Mouse (Mus musculus) hindbrain, embryonic 14.5 days (tissue): Measurements from ENCODE around the gene Anapc11. TPM values are rescaled to one million over a fixed set of nuclear protein-coding genes. Genes with fewer than 3 reads are reported as not detected.

ENCODE experiments used
- ATAC-seq: fragments of 200-750 bp; cut with Nextera tagmentation; 2 replicates; pipeline ENCODE4 v1.8.0; 2017; ENCODE audit warnings: moderate number of reproducible peaks, mild to moderate bottlenecking, moderate TSS enrichment, moderate library complexity; ENCODE audit not compliant: low FRiP score
- DNase-seq: peaks from one replicate; pipeline ENCODE4 v3.0.0-alpha.2; 2015; ENCODE audit warnings: low spot score
- H3K27ac ChIP-seq: fragments of 300-500 bp; sonication (generic); 2 replicates; pipeline ENCODE4 v1.5.1; 2014; ENCODE audit warnings: mild to moderate bottlenecking, moderate library complexity
- H3K27me3 ChIP-seq: fragments of 300-500 bp; sonication (generic); 2 replicates; pipeline ENCODE4 v1.6.1; 2014; ENCODE audit warnings: mild to moderate bottlenecking, low read length, mixed read lengths; ENCODE audit not compliant: control insufficient read depth, insufficient read depth
- H3K36me3 ChIP-seq: fragments of 300-500 bp; sonication (generic); replicated peaks from 2 replicates; pipeline ENCODE4 v1.6.1; 2014; ENCODE audit not compliant: control insufficient read depth, insufficient read depth
- H3K4me1 ChIP-seq: fragments of 300-500 bp; sonication (generic); replicated peaks from 2 replicates; pipeline ENCODE4 v1.6.1; 2014; ENCODE audit warnings: antibody characterized with exemption, low read length, mixed read lengths; ENCODE audit not compliant: control insufficient read depth, insufficient read depth
- H3K4me2 ChIP-seq: fragments of 300-500 bp; sonication (generic); replicated peaks from 2 replicates; pipeline ENCODE4 v1.6.1; 2014; ENCODE audit warnings: mild to moderate bottlenecking, moderate library complexity
- H3K4me3 ChIP-seq: fragments of 300-500 bp; sonication (generic); replicated peaks from 2 replicates; pipeline ENCODE4 v1.5.1; 2014; ENCODE audit warnings: mild to moderate bottlenecking, low read length
- H3K9ac ChIP-seq: fragments of 300-500 bp; sonication (generic); 2 replicates; pipeline ENCODE4 v1.6.1; 2014
- H3K9me3 ChIP-seq: fragments of 300-500 bp; sonication (generic); 2 replicates; pipeline ENCODE4 v1.6.1; 2016; ENCODE audit warnings: low read length; ENCODE audit not compliant: control insufficient read depth
- WGBS: fragments of 180-500 bp; shearing (Covaris S2); extraction: QIAGEN DNeasy Blood & Tissue Kit; methylation state at CpG from one replicate; pipeline ENCODE4 v1.1.7; 2014; 5-methylcytosine and 5-hydroxymethylcytosine counted together
- polyA plus RNA-seq: library from polyadenylated mRNA; unstranded; fragments of >200 nt; fragmentation: Nextera tagmentation; extraction: Ambion mirVana; gene quantifications from 2 replicates; pipeline ENCODE4 v1.2.1, GENCODE M21; 2014

Anapc11 gene
- 227 and 229 TPM in 2 replicates for polyA plus RNA-seq

DNA sequence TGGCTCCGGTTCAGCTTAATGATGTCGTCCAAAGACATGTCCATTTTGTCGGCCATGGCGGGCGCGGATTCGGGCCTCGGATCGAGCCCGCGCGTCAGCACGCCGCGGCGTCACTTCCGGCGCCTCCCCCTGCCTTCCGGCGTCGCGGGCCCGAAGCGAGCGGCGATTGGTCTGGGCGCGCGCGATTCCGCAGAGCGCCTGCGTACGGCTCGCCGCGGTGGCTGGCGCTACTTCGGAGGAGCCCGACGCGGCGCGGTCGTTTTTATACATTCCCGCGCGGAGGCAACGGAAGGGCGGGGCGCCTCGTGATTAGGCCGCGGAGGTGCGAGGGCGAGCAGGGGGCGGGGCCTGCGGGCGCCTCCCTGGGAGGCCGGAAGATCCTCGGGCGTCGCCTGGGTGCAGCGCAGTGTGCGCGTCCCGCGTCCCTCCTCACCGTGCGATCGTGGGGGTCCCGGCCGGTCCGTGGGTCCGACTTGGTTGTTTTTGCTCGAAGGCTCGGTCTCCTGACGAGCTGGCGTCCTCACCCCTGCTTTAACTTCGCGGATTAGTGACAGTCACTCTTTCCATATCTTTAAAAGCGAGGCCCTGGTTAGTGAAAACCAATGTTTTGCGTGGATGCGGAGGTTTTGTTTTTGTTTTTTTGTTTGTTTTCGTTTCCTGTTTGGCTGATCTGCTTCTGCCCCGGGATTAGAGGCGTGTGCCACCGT lies at the start of gene Anapc11, which contains the start of gene Alyref:
Gene Anapc11 (plus strand): TSS at position 139 of the 707 bp plus-strand sequence.
Gene Alyref (minus strand): TSS at position 83 of the 707 bp plus-strand sequence.
- peak within 1 kb of the TSS; percentile 88 for H3K4me2 ChIP-seq
- H3K9ac ChIP-seq: peak within 1 kb of the TSS; percentile 98
- H3K4me3 ChIP-seq: peak within 1 kb of the TSS; percentile 96
- H3K9me3 ChIP-seq: no peaks in the 10 kb centered on the region
- peak; percentile 97 for DNase-seq
- H3K27me3 ChIP-seq: no peaks in the 10 kb centered on the region
- peaks cover 21% of the 10 kb centered on the region for H3K4me1 ChIP-seq
- ATAC-seq: peak; percentile 98
- H3K27ac ChIP-seq: peak within 1 kb of the TSS; percentile 91
- 1% methylated on average over 83 of the region's 88 CpGs for WGBS
- peaks cover 68% of the 10 kb centered on the region for H3K36me3 ChIP-seq

DNA sequence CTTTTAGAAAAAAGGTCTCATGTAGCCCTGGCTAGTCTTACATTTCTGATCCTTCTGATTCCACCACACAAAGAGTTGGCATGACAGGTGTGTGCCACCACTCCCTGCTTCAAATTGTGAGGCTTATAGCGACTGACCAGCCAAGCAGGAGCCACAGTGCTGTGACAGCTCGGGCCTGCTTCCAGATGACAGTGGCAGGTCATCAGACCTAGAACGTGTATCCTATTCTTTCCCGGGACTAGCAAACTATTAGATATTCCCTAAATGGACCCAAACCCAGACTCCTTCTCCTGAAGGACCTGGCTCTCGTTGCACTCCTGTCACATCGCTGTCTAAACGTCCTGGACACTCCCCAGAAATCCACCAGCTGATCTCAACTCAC lies 49.4 kb upstream of the Anapc11 start:
- Histone ChIP-seq H3K27me3 (no peaks in the 10 kb centered on the region), H3K9me3 (no peaks in the 10 kb centered on the region), H3K27ac (peak overlapping the region; percentile 86), H3K4me1 (peaks cover 15% of the 10 kb centered on the region), H3K36me3 (peaks cover 10% of the 10 kb centered on the region), H3K4me3 (peak overlapping the region; percentile 96), H3K9ac (peak overlapping the region; percentile 98), H3K4me2 (peak overlapping the region; percentile 77)
- DNase-seq (no peak), ATAC-seq (no peak)
- WGBS: 36% methylated on average over 7 of the region's 7 CpGs

DNA sequence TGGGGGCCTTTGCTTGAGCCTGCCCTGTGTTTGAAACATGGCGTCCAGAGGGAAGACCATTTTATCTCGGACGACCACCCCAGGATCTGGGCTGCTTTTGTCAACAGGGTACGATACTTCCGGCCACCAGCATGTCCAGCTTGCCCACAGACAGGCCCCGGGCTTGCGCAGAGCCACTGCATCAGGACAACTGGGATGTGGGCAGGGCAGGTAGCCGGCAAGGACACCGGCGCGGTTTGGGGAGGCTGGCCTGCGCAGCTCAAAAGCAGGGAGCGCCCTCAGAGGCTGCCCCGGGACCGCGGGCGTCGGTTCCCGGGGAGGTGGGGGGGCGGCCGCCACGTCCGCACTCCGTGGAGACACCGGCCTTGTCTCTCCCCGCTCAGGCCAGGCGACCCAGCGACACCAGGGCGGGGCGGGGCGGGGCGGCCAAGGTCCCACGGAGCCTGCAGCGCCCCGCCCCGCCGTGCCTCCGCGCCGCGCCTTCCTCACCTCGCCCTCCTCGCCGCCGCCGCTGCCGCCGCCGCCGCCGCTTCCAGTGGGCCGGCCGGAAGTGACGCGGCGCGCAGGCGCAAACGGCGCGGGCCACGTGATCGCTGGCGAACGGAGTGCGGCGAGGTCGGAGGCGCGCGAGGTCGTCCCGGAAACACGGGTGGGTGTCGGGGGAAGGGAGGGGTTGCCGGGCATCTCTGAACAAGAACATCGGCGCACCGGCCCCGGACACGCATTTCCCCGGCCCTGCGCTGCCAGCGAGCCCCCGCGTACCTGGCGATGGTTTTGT lies 48.9 kb upstream of the Anapc11 start, which contains the start of gene Mcrip1:
Gene Mcrip1 (minus strand): TSS at position 560 of the 778 bp plus-strand sequence.
- H3K4me1 ChIP-seq: peaks cover 15% of the 10 kb centered on the region
- ATAC-seq (peak; percentile 90), DNase-seq (peak; percentile 93)
- H3K9ac ChIP-seq: peak within 1 kb of the TSS; percentile 98
- H3K4me3 ChIP-seq: peak within 1 kb of the TSS; percentile 96
- WGBS: under 1% methylated on average over 70 of the region's 87 CpGs
- H3K27me3 ChIP-seq: no peaks in the 10 kb centered on the region
- no peaks in the 10 kb centered on the region for H3K9me3 ChIP-seq
- peak within 1 kb of the TSS; percentile 77 for H3K4me2 ChIP-seq
- peak within 1 kb of the TSS; percentile 86 for H3K27ac ChIP-seq
- peaks cover 5% of the 10 kb centered on the region for H3K36me3 ChIP-seq

DNA sequence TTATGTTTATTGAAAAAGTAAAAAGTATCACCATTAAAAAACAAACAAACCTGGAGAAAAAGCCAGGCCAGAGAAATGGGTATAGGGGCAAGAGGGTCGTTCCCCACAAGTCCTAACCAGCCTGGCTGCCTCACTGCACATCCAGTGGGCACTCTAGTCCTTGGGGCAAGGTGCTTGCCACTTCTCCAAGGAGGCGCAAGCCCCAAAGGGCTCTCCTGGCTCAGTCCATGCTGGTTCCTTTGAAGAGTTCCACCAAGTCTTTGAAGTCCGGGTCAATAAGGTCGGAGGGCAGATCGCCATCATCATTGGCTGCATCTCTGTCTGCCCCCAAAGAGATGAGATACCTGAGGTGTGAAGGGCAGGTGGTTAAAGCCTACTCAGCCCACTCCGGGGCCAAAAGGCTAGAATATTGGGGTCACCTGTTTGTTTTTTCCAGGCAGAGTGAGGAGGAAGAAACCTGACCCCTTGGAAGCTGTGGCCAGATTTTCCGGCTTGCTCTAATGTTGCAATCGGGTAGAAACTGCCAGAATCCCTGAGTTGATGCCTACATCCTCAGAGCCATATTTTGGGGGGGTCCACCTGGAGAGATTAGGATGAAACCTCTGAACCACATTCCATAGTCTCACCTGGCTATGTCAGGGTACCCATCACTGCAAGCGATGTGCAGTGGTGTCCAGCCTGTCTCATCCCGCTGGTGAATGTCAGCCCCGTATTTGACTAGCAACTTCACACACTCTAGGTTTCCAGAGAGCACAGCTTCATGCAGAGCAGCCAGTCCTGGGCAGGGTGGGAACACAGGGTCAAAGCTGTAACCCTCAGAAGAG lies 48.0 kb upstream of the Anapc11 start:
- H3K27me3 ChIP-seq: no peaks in the 10 kb centered on the region
- H3K36me3 ChIP-seq: no peaks in the 10 kb centered on the region
- peak overlapping the region; percentile 98 for H3K9ac ChIP-seq
- 78% methylated on average over 11 of the region's 11 CpGs for WGBS
- peak overlapping the region; percentile 96 for H3K4me3 ChIP-seq
- DNase-seq (no peak), ATAC-seq (peak; percentile 35; the same call in 1 of the 2 replicates)
- peaks cover 15% of the 10 kb centered on the region for H3K4me1 ChIP-seq
- H3K4me2 ChIP-seq: peak overlapping the region; percentile 77
- H3K9me3 ChIP-seq: no peaks in the 10 kb centered on the region
- peak overlapping the region; percentile 86 for H3K27ac ChIP-seq

DNA sequence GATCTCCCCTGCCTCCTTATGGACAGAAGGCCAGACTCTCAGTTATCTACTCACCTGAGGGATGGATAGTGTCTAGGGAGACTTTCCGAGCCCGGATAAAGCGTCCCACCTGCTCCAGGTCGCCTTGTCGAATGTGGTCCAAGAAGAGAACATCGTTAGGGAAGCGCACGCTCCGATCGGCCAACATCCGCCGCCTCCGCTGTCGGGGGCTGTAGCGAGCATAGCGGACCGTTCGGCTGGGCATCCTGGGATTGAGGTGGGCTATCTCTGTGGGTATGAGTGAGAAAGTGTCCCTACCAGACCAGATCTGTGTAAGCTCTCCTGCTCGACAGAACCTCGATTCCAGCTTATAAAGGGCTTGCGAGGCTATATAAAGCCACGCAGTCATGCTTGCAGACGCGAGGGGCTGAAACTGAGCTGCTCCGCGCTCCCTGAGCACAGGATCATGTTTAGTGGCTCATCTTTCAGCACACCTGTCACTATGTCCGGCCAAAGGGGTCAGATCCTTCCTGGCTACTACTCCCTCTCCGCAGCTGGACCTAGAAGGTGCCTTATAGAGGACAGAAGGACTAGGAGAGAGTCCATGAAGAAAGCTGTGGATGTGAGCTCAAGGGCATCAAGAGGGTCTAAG lies 47.3 kb upstream of the Anapc11 start, which contains the start of gene Ppp1r27:
Gene Ppp1r27 (minus strand): TSS at position 323 of the 631 bp plus-strand sequence.
- Histone ChIP-seq H3K9me3 (no peaks in the 10 kb centered on the region), H3K4me2 (peak within 1 kb of the TSS; percentile 77), H3K4me3 (peak within 1 kb of the TSS; percentile 96), H3K36me3 (no peaks in the 10 kb centered on the region), H3K4me1 (peaks cover 15% of the 10 kb centered on the region), H3K9ac (peak within 1 kb of the TSS; percentile 98), H3K27ac (peak within 1 kb of the TSS; percentile 86), H3K27me3 (no peaks in the 10 kb centered on the region)
- WGBS: 94% methylated on average over 28 of the region's 28 CpGs
- ATAC-seq: no peak
- no peak for DNase-seq

DNA sequence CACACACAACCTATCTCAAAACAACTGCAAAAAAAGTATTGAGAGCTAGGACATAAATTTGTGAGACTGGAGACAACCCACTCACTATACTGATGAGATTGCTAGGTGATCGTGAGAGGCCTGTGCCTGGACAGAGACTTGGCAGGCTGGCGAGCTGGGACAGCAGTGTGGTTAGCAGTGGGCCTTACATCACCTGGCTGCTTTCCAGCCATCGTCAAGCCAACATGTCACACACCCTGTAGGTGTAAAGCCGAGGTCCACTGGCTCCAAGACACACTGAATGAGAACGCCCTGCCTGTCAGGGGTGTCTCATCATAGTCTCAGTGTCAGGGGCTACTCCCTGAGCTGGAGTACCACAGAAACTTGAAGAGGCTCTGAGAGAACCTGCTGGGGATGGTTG lies 45.5 kb upstream of the Anapc11 start:
- Histone ChIP-seq H3K4me2 (no peak overlapping the region), H3K27me3 (no peaks in the 10 kb centered on the region), H3K4me3 (no peak overlapping the region), H3K4me1 (peaks cover 15% of the 10 kb centered on the region), H3K9me3 (no peaks in the 10 kb centered on the region; the same call in 1 of the 2 replicates), H3K9ac (no peak overlapping the region), H3K27ac (no peak overlapping the region), H3K36me3 (no peaks in the 10 kb centered on the region)
- ATAC-seq (no peak), DNase-seq (no peak)
- WGBS: 76% methylated on average over 5 of the region's 5 CpGs

DNA sequence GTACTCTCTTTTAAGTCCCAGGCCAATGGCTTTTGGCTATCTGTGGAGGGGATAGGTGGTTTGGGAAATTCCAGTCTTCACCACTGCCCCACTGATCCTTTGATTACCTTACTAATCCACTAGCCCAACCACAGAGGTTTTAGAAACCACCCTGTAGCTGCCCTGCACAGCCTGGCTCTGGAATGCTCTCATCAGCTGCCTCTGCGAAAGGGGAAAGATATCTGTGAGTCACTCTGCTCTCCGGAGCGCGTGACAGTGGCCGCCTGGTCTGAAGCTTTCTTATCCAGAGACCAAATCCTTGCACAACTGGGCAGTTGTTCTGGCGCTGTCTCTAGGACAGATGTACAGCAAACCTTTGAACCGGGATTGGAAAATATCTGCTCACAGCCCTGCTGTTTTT lies 43.4 kb upstream of the Anapc11 start:
- H3K36me3 ChIP-seq: peaks cover 13% of the 10 kb centered on the region
- 87% methylated on average over 7 of the region's 7 CpGs for WGBS
- no peaks in the 10 kb centered on the region for H3K27me3 ChIP-seq
- H3K4me2 ChIP-seq: no peak overlapping the region
- H3K9me3 ChIP-seq: no peaks in the 10 kb centered on the region; the same call in 1 of the 2 replicates
- DNase-seq (no peak), ATAC-seq (no peak)
- no peak overlapping the region for H3K4me3 ChIP-seq
- no peak overlapping the region for H3K27ac ChIP-seq
- H3K9ac ChIP-seq: no peak overlapping the region
- H3K4me1 ChIP-seq: peaks cover 6% of the 10 kb centered on the region; the same call in 1 of the 2 replicates

DNA sequence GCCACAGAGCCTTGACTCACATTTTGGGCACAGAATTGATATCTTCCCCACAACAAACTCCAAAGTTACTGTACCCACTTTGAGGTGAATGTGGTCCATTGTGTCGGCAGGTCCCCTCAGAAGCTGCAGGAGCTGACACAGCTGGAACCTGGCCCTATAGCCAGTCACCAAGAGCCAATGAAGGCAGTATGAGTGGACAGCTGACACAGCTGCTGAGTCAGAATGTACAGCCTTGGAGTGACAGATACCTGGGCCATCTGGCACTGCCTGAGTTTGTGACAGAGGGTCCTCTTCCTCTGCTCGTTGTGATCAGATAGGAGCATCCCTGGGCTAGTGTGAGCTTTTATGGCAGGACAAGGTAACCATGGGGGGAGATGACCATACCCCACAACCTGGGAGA lies 43.0 kb upstream of the Anapc11 start:
- H3K36me3 ChIP-seq: peaks cover 18% of the 10 kb centered on the region
- no peaks in the 10 kb centered on the region; the same call in 1 of the 2 replicates for H3K9me3 ChIP-seq
- no peak for DNase-seq
- no peak for ATAC-seq
- H3K27ac ChIP-seq: no peak overlapping the region
- no peaks in the 10 kb centered on the region for H3K27me3 ChIP-seq
- no peak overlapping the region for H3K4me3 ChIP-seq
- WGBS: 84% methylated on average over 2 of the region's 2 CpGs
- H3K4me1 ChIP-seq: peaks cover 2% of the 10 kb centered on the region; the same call in 1 of the 2 replicates
- no peak overlapping the region for H3K9ac ChIP-seq
- H3K4me2 ChIP-seq: no peak overlapping the region
